Mouse (Mus musculus) CD4-positive, CD25-positive, alpha-beta regulatory T cell, adult 9 weeks (primary cell): ENCODE measurements around the gene Olfr543. TPM values are rescaled to one million over a fixed set of nuclear protein-coding genes. Genes with fewer than 3 reads are reported as not detected.

ENCODE experiments used
- polyA plus RNA-seq: library from polyadenylated mRNA; unstranded; fragments of 100-300 nt; shearing (Covaris generic); gene quantifications from one replicate; pipeline ENCODE4 v1.2.1, GENCODE M21; 2017

Olfr543 gene
- polyA plus RNA-seq = not detected

DNA sequence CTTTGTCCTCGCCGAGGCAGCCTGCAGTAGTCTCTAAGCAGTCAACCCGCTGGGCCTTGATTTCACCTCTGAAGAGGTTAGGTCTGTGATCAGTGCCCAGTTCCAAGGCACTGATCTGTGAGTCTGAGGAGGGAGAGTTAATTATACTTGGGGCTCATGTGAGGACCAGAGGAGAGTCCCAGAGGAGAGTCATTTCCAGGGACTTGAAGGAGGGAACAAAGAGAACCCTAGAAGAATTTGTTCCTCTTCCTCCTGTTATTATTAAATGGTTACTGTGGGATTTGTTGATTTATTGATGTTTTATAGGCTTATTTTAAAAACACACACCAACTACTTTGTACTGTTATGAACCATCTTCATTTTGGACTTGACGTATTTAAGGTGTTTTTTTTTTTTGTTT, at the start of gene Olfr543:
Olfr543 (minus strand) TSS at position 101 of the 400 bp plus-strand sequence.

DNA sequence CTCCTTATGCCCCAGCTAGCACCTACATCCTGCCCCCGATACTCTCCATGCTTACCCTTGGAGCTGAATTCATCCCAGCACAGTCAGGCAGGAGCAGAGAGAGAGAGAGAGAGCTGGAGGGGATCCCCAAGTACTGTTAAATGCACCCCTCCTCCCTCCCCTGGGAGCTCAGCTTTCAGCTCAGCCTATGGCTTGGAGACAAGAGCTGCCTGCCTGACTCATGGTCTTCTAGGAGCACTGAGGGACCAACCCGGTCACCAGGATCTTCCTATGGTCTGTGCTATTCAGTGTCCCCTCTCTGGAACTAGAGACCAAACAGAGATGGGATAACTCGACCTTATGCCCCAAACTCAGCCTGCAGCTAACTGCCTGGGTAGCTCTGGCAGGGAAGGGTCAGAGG, 18.0 kb upstream of the Olfr543 start, which contains the start of gene Olfr545:
Olfr545 (minus strand) TSS at position 101 of the 400 bp plus-strand sequence.

DNA sequence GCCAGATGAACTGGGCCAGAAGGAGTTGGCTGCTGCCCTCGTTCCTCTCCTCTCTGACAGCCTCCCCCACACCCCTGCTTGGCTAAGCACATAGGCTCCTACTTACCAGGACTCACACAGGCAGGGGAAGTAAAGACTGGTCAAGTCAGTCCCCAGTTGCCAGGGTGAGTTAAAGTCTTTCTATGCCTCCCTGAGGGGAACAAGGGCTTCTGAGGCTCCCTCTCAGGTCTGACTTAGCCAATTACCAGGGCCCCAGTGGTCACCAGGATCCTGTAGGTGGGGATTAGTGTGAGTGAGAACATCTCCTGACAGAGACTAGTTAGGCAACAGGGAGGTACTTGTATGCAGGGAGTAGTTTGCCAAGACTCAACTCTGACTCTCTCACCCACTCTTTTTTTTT, 6.7 kb upstream of the Olfr543 start, which contains the start of gene Olfr544:
Olfr544 (minus strand) TSS at position 153 of the 400 bp plus-strand sequence.

DNA sequence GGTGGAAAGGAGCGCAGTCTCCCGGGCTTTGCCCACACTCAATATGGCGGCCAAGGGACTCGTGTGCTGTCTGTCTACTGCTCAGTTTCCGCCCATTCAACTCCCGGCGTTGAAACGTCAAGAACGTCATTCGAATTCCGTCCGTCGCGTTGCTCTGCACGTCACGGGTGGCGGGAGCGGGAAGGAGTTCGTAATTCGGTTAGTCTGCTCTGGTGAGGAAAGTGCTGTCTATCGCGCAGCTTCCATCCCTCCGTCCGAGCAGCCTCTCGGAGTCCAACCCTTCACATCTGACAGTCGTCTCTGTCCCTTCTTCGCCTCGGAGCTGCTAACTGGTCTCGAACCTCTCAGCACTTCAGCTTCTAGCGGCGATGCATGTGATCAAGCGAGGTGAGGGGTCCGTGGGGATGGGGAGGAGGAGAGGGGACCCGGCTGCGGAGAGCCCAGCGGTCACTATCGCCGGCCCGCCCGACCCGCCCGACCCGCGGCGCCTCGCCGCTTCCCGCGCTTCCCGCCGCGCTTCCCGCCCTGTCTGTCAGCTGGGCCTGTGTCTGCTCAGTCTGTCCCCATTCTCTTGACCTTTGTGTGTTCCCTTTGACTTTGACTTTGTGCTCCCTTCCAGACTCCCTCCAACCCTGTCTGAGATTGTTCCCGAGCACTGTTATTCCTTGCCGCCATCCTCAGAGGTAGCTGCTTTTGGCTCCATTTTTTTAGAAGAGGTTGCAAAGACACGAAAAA, 39.7 kb downstream of the Olfr543 start, which contains the start of gene Rrm1:
Rrm1 (plus strand) TSS at position 39 of the 735 bp plus-strand sequence.

Other genes with a start within 250 kb of the Olfr543 start
- gene Rhog, start 225.6 kb downstream of the Olfr543 start, polyA plus RNA-seq = 314 TPM
- 91.4 TPM for gene Stim1, start 213.9 kb downstream of the Olfr543 start, polyA plus RNA-seq
- 42.2 TPM for gene Rrm1, start 40.0 kb downstream of the Olfr543 start, polyA plus RNA-seq
- 0.09 TPM for gene Olfr544, start 6.6 kb upstream of the Olfr543 start, polyA plus RNA-seq
- gene Olfr545, start 17.9 kb upstream of the Olfr543 start, polyA plus RNA-seq = not detected
- gene Olfr547, start 53.1 kb upstream of the Olfr543 start, polyA plus RNA-seq = not detected
- gene Olfr548-ps1, start 59.2 kb upstream of the Olfr543 start, polyA plus RNA-seq = not detected
- not detected for gene Olfr549, start 68.2 kb upstream of the Olfr543 start, polyA plus RNA-seq
- gene Trim21, start 83.8 kb upstream of the Olfr543 start, polyA plus RNA-seq = 107 TPM
- not detected for gene Olfr550, start 89.8 kb upstream of the Olfr543 start, polyA plus RNA-seq
- not detected for gene Olfr551, start 110.2 kb upstream of the Olfr543 start, polyA plus RNA-seq
- not detected for gene Olfr552, start 116.1 kb upstream of the Olfr543 start, polyA plus RNA-seq
- not detected for gene Olfr553, start 136.5 kb upstream of the Olfr543 start, polyA plus RNA-seq
- gene Olfr554, start 156.8 kb upstream of the Olfr543 start, polyA plus RNA-seq = not detected
- not detected for gene Olfr555, start 177.1 kb upstream of the Olfr543 start, polyA plus RNA-seq
- gene Olfr556, start 183.2 kb upstream of the Olfr543 start, polyA plus RNA-seq = 0.10 TPM
- gene Trim68, start 205.6 kb upstream of the Olfr543 start, polyA plus RNA-seq = 14.5 TPM
- not detected for gene Olfr557, start 214.2 kb upstream of the Olfr543 start, polyA plus RNA-seq
- gene Olfr558, start 220.5 kb upstream of the Olfr543 start, polyA plus RNA-seq = not detected
- not detected for gene Olfr33, start 237.4 kb upstream of the Olfr543 start, polyA plus RNA-seq
- gene Olfr559, start 245.8 kb upstream of the Olfr543 start, polyA plus RNA-seq = not detected